Mouse (Mus musculus): ENCODE data around the gene Vmn2r51. TPM values are rescaled to one million over a fixed set of nuclear protein-coding genes. Genes with fewer than 3 reads are reported as not detected.
"Not testable (repeated sequence)": the region's sequence is repeated elsewhere in the genome, so short reads cannot be mapped to it uniquely, and the experiment has no call there.

The Vmn2r51 gene
- polyA plus RNA-seq (2011; ENCODE audit: insufficient read depth, insufficient read length, low read depth, missing spikeins), result not detected in 2 replicates

- H3K27ac ChIP-seq (ENCODE audit: insufficient read depth, low read length); H3K36me3 ChIP-seq (ENCODE audit: control insufficient read depth, insufficient read depth, low read length, poor library complexity, severe bottlenecking); H3K4me1 ChIP-seq (ENCODE audit: control insufficient read depth, insufficient read depth, low read length); H3K4me3 ChIP-seq (ENCODE audit: low read depth, low read length); H3K9me3 ChIP-seq (replicated peaks; ENCODE audit: control insufficient read depth, insufficient read depth, low read length, poor library complexity, severe bottlenecking); H3K9ac ChIP-seq (ENCODE audit: low read depth, poor library complexity, severe bottlenecking); H3K27me3 ChIP-seq (ENCODE audit: control insufficient read depth, insufficient read depth, low read length, poor library complexity, severe bottlenecking): not testable (repeated sequence)
These were observed at the start of gene Vmn2r51 for GRCm38 (mm10) chr7:10105641-10106040. Gene Vmn2r51, minus strand, starts transcription at chr7:10105741.

- not testable (repeated sequence) for H3K27ac ChIP-seq (ENCODE audit: insufficient read depth, low read length); H3K4me1 ChIP-seq (ENCODE audit: control insufficient read depth, insufficient read depth, low read length); H3K9me3 ChIP-seq (replicated peaks; ENCODE audit: control insufficient read depth, insufficient read depth, low read length, poor library complexity, severe bottlenecking); H3K27me3 ChIP-seq (ENCODE audit: control insufficient read depth, insufficient read depth, low read length, poor library complexity, severe bottlenecking); H3K4me3 ChIP-seq (ENCODE audit: low read depth, low read length); H3K9ac ChIP-seq (ENCODE audit: low read depth, poor library complexity, severe bottlenecking); H3K36me3 ChIP-seq (ENCODE audit: control insufficient read depth, insufficient read depth, low read length, poor library complexity, severe bottlenecking)
These were observed 52.3 kb downstream of the Vmn2r51 start, which contains the start of gene Vmn2r50 for GRCm38 (mm10) chr7:10053196-10053595. Gene Vmn2r50, minus strand, starts transcription at chr7:10053296.

Other genes starting within 250 kb of the Vmn2r51 start
- gene Vmn2r48, start 152.2 kb downstream of the Vmn2r51 start, polyA plus RNA-seq (2011; ENCODE audit: insufficient read depth, insufficient read length, low read depth, missing spikeins), result not detected in 2 replicates
- gene Vmn2r49, start 113.5 kb downstream of the Vmn2r51 start, polyA plus RNA-seq (2011; ENCODE audit: insufficient read depth, insufficient read length, low read depth, missing spikeins), result not detected in 2 replicates
- gene Vmn2r50, start 52.4 kb downstream of the Vmn2r51 start, polyA plus RNA-seq (2011; ENCODE audit: insufficient read depth, insufficient read length, low read depth, missing spikeins), result not detected in 2 replicates
- 0.07 and 0.11 TPM in 2 replicates for gene Vmn2r52, start 70.8 kb upstream of the Vmn2r51 start, polyA plus RNA-seq (2011; ENCODE audit: insufficient read depth, insufficient read length, low read depth, missing spikeins)
- not detected in 2 replicates for gene Vmn1r66, start 172.3 kb upstream of the Vmn2r51 start, polyA plus RNA-seq (2011; ENCODE audit: insufficient read depth, insufficient read length, low read depth, missing spikeins)